Comparison of ENCODE assay signal across 8 mouse cellular contexts in the genomic region with DNA sequence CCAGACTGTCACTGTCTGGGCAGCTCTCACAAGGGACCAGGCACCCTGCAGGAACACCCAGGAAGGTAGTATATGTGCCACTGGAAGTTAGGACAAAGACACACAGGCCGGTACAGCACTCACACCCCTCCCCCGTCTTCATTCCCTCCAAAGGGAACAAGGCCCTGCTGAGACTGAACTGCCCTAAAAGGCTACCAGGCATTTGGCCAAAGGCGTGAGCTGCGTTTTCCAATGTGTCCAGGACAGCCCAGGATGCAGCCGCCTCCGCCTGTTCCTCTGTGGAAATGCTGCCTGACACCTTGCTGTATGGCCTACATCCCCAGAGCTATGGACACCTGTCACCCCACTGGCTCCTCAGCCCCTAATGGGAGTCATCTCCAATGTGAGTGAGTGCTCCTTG. TPM values are rescaled to one million over a fixed set of nuclear protein-coding genes. Genes with fewer than 3 reads are reported as not detected.
DNase-seq lines count a peak whose midpoint lies in the region; ATAC-seq and TF ChIP-seq lines count a peak whose summit lies in the region.

No protein-coding gene starts in this region.

- H3K27ac ChIP-seq in intestine, embryonic 14.5 days (ENCODE audit: low read depth) = peak overlapping the region; percentile 78; the same call in 1 of the 2 replicates
- H3K27ac ChIP-seq in lung, postnatal 0 days (ENCODE audit: low read length) = peak overlapping the region; percentile 62

- H3K9me3 ChIP-seq in intestine, embryonic 14.5 days (ENCODE audit: control insufficient read depth, low read length) = no peaks in the 10 kb centered on the region
- H3K9me3 ChIP-seq in lung, postnatal 0 days (ENCODE audit: low read length) = no peaks in the 10 kb centered on the region

- H3K27me3 ChIP-seq in intestine, embryonic 14.5 days (replicated peaks; ENCODE audit: control insufficient read depth, insufficient read depth, low read length) = no peaks in the 10 kb centered on the region
- H3K27me3 ChIP-seq in lung, postnatal 0 days (replicated peaks; ENCODE audit: insufficient read depth, low read length) = no peaks in the 10 kb centered on the region

- H3K4me3 ChIP-seq in intestine, embryonic 14.5 days (ENCODE audit: low read depth, low read length) = no peak overlapping the region
- no peak overlapping the region for H3K4me3 ChIP-seq in lung, postnatal 0 days (ENCODE audit: low read depth, low read length)

- peak; percentile 17; the same call in 1 of the 2 replicates for TF ChIP-seq CTCF in lung, postnatal 0 days (IDR thresholded peaks at IDR 0.05)

- TF ChIP-seq EP300 in lung, postnatal 0 days (IDR thresholded peaks at IDR 0.05) = no peak

- ATAC-seq in intestine, embryonic 14.5 days (replicated peaks; ENCODE audit: low FRiP score, low TSS enrichment, low read depth) = no peak
- ATAC-seq in lung, postnatal 0 days = peak; percentile 70
- ATAC-seq in granulocyte monocyte progenitor cell, adult 5-6 weeks (replicated peaks; ENCODE audit: poor library complexity, severe bottlenecking) = no peak

- 51% methylated on average over 6 of the region's 6 CpGs for WGBS in intestine, embryonic 14.5 days
- WGBS in lung, postnatal 0 days = 28% methylated on average over 6 of the region's 6 CpGs

- H3K9ac ChIP-seq in intestine, embryonic 14.5 days (ENCODE audit: low read length) = no peak overlapping the region
- H3K9ac ChIP-seq in lung, postnatal 0 days (replicated peaks; ENCODE audit: low read depth) = no peak overlapping the region

- no peak overlapping the region for H3K4me2 ChIP-seq in intestine, embryonic 14.5 days (ENCODE audit: low read length)
- H3K4me2 ChIP-seq in lung, postnatal 0 days (replicated peaks; ENCODE audit: low read depth, low read length) = no peak overlapping the region

- peak; percentile 60 for DNase-seq in adrenal gland, adult 2 months
- no peak for DNase-seq in adrenal gland, adult 18-20 months (ENCODE audit: low spot score in 2 of 2)
- peak; percentile 48 for DNase-seq in adrenal gland, postnatal 25 days
- peak; percentile 64 for DNase-seq in gastrocnemius, postnatal 10 days
- DNase-seq in intestine, embryonic 14.5 days (ENCODE audit: low spot score) = no peak
- DNase-seq in lung, postnatal 0 days (ENCODE audit: low spot score) = peak; percentile 67
- no peak for DNase-seq in embryo, embryonic 10.5 days (ENCODE audit: low spot score)

- no peaks in the 10 kb centered on the region for H3K36me3 ChIP-seq in intestine, embryonic 14.5 days (ENCODE audit: control insufficient read depth, insufficient read depth, low read length)
- H3K36me3 ChIP-seq in lung, postnatal 0 days (ENCODE audit: insufficient read depth, low read length) = no peaks in the 10 kb centered on the region

- H3K4me1 ChIP-seq in intestine, embryonic 14.5 days (replicated peaks; ENCODE audit: control insufficient read depth, insufficient read depth, low read length) = peaks cover 27% of the 10 kb centered on the region
- H3K4me1 ChIP-seq in lung, postnatal 0 days (ENCODE audit: insufficient read depth, low read depth, low read length) = peaks cover 23% of the 10 kb centered on the region

RNA-seq across cellular contexts. Expression of a gene that starts 31.3 kb away (rescaled TPM):
- total RNA-seq in adrenal gland, adult 2 months (2021) = 10 to 100 TPM; 13.0 to 25.3 TPM
- polyA plus RNA-seq in adrenal gland, adult 2 months (2012; rRNA removed) = 22.5 and 24.0 TPM in 2 replicates
- 10 to 100 TPM; 13.7 to 15.8 TPM for total RNA-seq in adrenal gland, adult 18-20 months (2021)
- total RNA-seq in adrenal gland, postnatal 25 days (2021) = 19.7 and 24.2 TPM in 2 replicates
- 10 to 100 TPM; 16.3 to 22.4 TPM for total RNA-seq in gastrocnemius, postnatal 10 days (2021)
- 2.8 and 2.9 TPM in 2 replicates for polyA plus RNA-seq in intestine, embryonic 14.5 days (2014; fragmentation: Nextera tagmentation; extraction: Ambion mirVana)
- 11.7 and 15.0 TPM in 2 replicates for polyA plus RNA-seq in lung, postnatal 0 days (2015; fragmentation: Nextera tagmentation; extraction: Ambion mirVana)
- 2.0 and 2.3 TPM in 2 replicates for total RNA-seq in granulocyte monocyte progenitor cell, adult 5-6 weeks (2014; fragmentation: Nextera tagmentation)
- 1.9 and 2.1 TPM in 2 replicates for total RNA-seq in granulocyte monocyte progenitor cell, adult 5-6 weeks (2017)

RNA-seq across cellular contexts. Expression of a gene that starts 42.2 kb away (rescaled TPM):
- 10 to 100 TPM; 11.1 to 14.5 TPM for total RNA-seq in adrenal gland, adult 2 months (2021)
- 24.4 and 41.9 TPM in 2 replicates for polyA plus RNA-seq in adrenal gland, adult 2 months (2012; rRNA removed)
- total RNA-seq in adrenal gland, adult 18-20 months (2021) = 10 to 100 TPM; 11.0 to 11.1 TPM
- 16.5 and 19.7 TPM in 2 replicates for total RNA-seq in adrenal gland, postnatal 25 days (2021)
- total RNA-seq in gastrocnemius, postnatal 10 days (2021) = 10 to 100 TPM; 10.9 to 11.4 TPM
- 25.7 and 28.6 TPM in 2 replicates for polyA plus RNA-seq in intestine, embryonic 14.5 days (2014; fragmentation: Nextera tagmentation; extraction: Ambion mirVana)
- polyA plus RNA-seq in lung, postnatal 0 days (2015; fragmentation: Nextera tagmentation; extraction: Ambion mirVana) = 19.4 and 23.1 TPM in 2 replicates
- 4.9 and 6.5 TPM in 2 replicates for total RNA-seq in granulocyte monocyte progenitor cell, adult 5-6 weeks (2014; fragmentation: Nextera tagmentation)
- total RNA-seq in granulocyte monocyte progenitor cell, adult 5-6 weeks (2017) = 3.1 and 7.2 TPM in 2 replicates

RNA-seq across cellular contexts. Expression of a gene that starts 50.3 kb away (rescaled TPM):
- total RNA-seq in adrenal gland, adult 2 months (2021) = not detected
- not detected in 2 replicates for polyA plus RNA-seq in adrenal gland, adult 2 months (2012; rRNA removed)
- not detected for total RNA-seq in adrenal gland, adult 18-20 months (2021)
- not detected in 2 replicates for total RNA-seq in adrenal gland, postnatal 25 days (2021)
- 100 to 1,000 TPM; 193 to 229 TPM for total RNA-seq in gastrocnemius, postnatal 10 days (2021)
- polyA plus RNA-seq in intestine, embryonic 14.5 days (2014; fragmentation: Nextera tagmentation; extraction: Ambion mirVana) = 0.99 TPM in 1 of 2 replicates, not detected in the other
- 0.62 TPM in 1 of 2 replicates, not detected in the other for polyA plus RNA-seq in lung, postnatal 0 days (2015; fragmentation: Nextera tagmentation; extraction: Ambion mirVana)
- total RNA-seq in granulocyte monocyte progenitor cell, adult 5-6 weeks (2014; fragmentation: Nextera tagmentation) = not detected in 2 replicates
- 0.93 TPM in 1 of 2 replicates, not detected in the other for total RNA-seq in granulocyte monocyte progenitor cell, adult 5-6 weeks (2017)

RNA-seq across cellular contexts. Expression of a gene that starts 52.8 kb away (rescaled TPM):
- 10 to 100 TPM in 1 of 2 experiments, 1 to 10 TPM in 1; 6.9 to 11.2 TPM for total RNA-seq in adrenal gland, adult 2 months (2021)
- polyA plus RNA-seq in adrenal gland, adult 2 months (2012; rRNA removed) = 16.5 and 19.9 TPM in 2 replicates
- 10 to 100 TPM; 10.3 to 10.6 TPM for total RNA-seq in adrenal gland, adult 18-20 months (2021)
- total RNA-seq in adrenal gland, postnatal 25 days (2021) = 14.5 and 15.4 TPM in 2 replicates
- total RNA-seq in gastrocnemius, postnatal 10 days (2021) = 100 to 1,000 TPM; 419 to 469 TPM
- polyA plus RNA-seq in intestine, embryonic 14.5 days (2014; fragmentation: Nextera tagmentation; extraction: Ambion mirVana) = 11.6 and 14.8 TPM in 2 replicates
- polyA plus RNA-seq in lung, postnatal 0 days (2015; fragmentation: Nextera tagmentation; extraction: Ambion mirVana) = 6.2 and 10.5 TPM in 2 replicates
- total RNA-seq in granulocyte monocyte progenitor cell, adult 5-6 weeks (2014; fragmentation: Nextera tagmentation) = 7.0 and 12.2 TPM in 2 replicates
- 5.8 and 8.4 TPM in 2 replicates for total RNA-seq in granulocyte monocyte progenitor cell, adult 5-6 weeks (2017)

Comparison
In these comparisons a context has a peak if more than half of its experiments do, and no peak if none do; other contexts are left out.
1. DNase-seq: peak in adrenal gland, adult 2 months (single experiment), adrenal gland, postnatal 25 days (single experiment), gastrocnemius, postnatal 10 days (single experiment) and lung, postnatal 0 days (single experiment); none in adrenal gland, adult 18-20 months (0 of 2), intestine, embryonic 14.5 days (single experiment) and embryo, embryonic 10.5 days (single experiment).
2. RNA of a gene that starts 50.3 kb away (total RNA-seq): 193 to 229 TPM in gastrocnemius, postnatal 10 days; 0.93 TPM in granulocyte monocyte progenitor cell, adult 5-6 weeks, not detected in adrenal gland, adult 2 months, not detected in adrenal gland, adult 18-20 months and not detected in adrenal gland, postnatal 25 days; every median in the first group is over 100 times any median in the second.